Mouse (Mus musculus): ENCODE results near the gene Prss30.
"Not testable (repeated sequence)": the region's sequence is repeated elsewhere in the genome, so short reads cannot be mapped to it uniquely, and the experiment has no call there.

The Prss30 gene

GRCm38 (mm10) chr17:23984989-23985388 is 4.6 kb upstream of the Prss30 start:
- ATAC-seq (ENCODE audit: low TSS enrichment): no peak

- no peak for ATAC-seq (ENCODE audit: low TSS enrichment)
Measured at GRCm38 (mm10) chr17:23982912-23983311, 2.5 kb upstream of the Prss30 start.

- ATAC-seq (ENCODE audit: low TSS enrichment): no peak; the same call in 1 of the 2 replicates
Measured at GRCm38 (mm10) chr17:23979471-23979870, 895 bp downstream of the Prss30 start.

- no peak for ATAC-seq (ENCODE audit: low TSS enrichment)
Measured at GRCm38 (mm10) chr17:23976665-23977064, 3.7 kb downstream of the Prss30 start.

- ATAC-seq (ENCODE audit: low TSS enrichment): no peak
Measured at GRCm38 (mm10) chr17:23971315-23971714, 9.1 kb downstream of the Prss30 start.

GRCm38 (mm10) chr17:23969231-23969630 is 11.1 kb downstream of the Prss30 start:
- ATAC-seq (ENCODE audit: low TSS enrichment): no peak

- no peak for ATAC-seq (ENCODE audit: low TSS enrichment)
Measured at GRCm38 (mm10) chr17:23968780-23969179, 11.6 kb downstream of the Prss30 start.

GRCm38 (mm10) chr17:23966658-23967401 is 13.5 kb downstream of the Prss30 start:
- ATAC-seq (ENCODE audit: low TSS enrichment): no peak

GRCm38 (mm10) chr17:23965805-23966425 is 14.5 kb downstream of the Prss30 start:
- ATAC-seq (ENCODE audit: low TSS enrichment): no peak

- ATAC-seq (ENCODE audit: low TSS enrichment): no peak
Measured at GRCm38 (mm10) chr17:23961573-23962122, 18.7 kb downstream of the Prss30 start.

GRCm38 (mm10) chr17:23960084-23960738 is 20.2 kb downstream of the Prss30 start:
- ATAC-seq (ENCODE audit: low TSS enrichment): peak; percentile 86

- ATAC-seq (ENCODE audit: low TSS enrichment): no peak
Measured at GRCm38 (mm10) chr17:23955174-23955573, 25.2 kb downstream of the Prss30 start, which contains the start of gene Sbpl. Gene Sbpl (minus strand): TSS chr17:23955274.

- not testable (repeated sequence) for ATAC-seq (ENCODE audit: low TSS enrichment)
Measured at GRCm38 (mm10) chr17:23950828-23951227, 29.5 kb downstream of the Prss30 start.

- no peak for ATAC-seq (ENCODE audit: low TSS enrichment)
Measured at GRCm38 (mm10) chr17:23949068-23949467, 31.3 kb downstream of the Prss30 start.

- peak; percentile 64; the same call in 1 of the 2 replicates for ATAC-seq (ENCODE audit: low TSS enrichment)
Measured at GRCm38 (mm10) chr17:23947486-23947885, 32.9 kb downstream of the Prss30 start.

GRCm38 (mm10) chr17:23941372-23941771 is 39.0 kb downstream of the Prss30 start, which contains the start of gene Sbp:
Gene Sbp (plus strand): TSS chr17:23941672.
- no peak for ATAC-seq (ENCODE audit: low TSS enrichment)

- ATAC-seq (ENCODE audit: low TSS enrichment): no peak
Measured at GRCm38 (mm10) chr17:23931157-23931556, 49.2 kb downstream of the Prss30 start.

- ATAC-seq (ENCODE audit: low TSS enrichment): peak; percentile 72
Measured at GRCm38 (mm10) chr17:23925090-23925493, 55.3 kb downstream of the Prss30 start.

GRCm38 (mm10) chr17:23924531-23925007 is 55.8 kb downstream of the Prss30 start:
- ATAC-seq (ENCODE audit: low TSS enrichment): peak; percentile 98
